Mouse (Mus musculus): ENCODE measurements at regions not wholly inside any gene's neighbourhood (a gene's known extent, or its start where the extent isn't known, plus 50 kb on each side); places are given as distances from the start of the nearest gene placed in this dataset.

DNA sequence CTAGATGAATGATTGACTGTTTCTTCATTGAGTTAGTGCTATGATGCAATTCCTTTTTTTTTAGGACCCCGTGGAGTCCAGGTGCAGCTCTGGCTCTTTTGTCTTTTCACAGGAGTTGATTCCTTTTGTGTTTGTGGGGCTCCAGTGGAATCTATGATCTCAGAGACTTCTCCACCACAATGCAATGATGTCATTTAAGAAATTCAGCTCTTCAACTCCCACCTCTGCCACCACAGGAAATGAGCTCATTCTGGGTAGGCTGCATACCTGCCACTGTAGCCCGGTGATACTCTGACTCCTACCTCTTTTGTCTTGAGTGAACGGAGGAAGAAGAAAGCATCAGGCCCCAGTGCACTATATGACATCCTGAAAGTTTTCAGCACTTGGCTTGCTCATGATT, 173.8 kb downstream of the Slc30a10 start:
- WGBS (ENCODE audit: insufficient replicate concordance): 50% methylated on average over 3 of the region's 3 CpGs
- DNase-seq (no peak), ATAC-seq (ENCODE audit: low read depth) (no peak)
- Histone ChIP-seq H3K36me3 (no peaks in the 10 kb centered on the region), H3K27me3 (no peaks in the 10 kb centered on the region), H3K4me1 (replicated peaks) (no peaks in the 10 kb centered on the region), H3K4me2 (no peak overlapping the region), H3K9ac (no peak overlapping the region), H3K4me3 (replicated peaks) (no peak overlapping the region), H3K27ac (no peak overlapping the region), H3K9me3 (replicated peaks) (no peaks in the 10 kb centered on the region)

DNA sequence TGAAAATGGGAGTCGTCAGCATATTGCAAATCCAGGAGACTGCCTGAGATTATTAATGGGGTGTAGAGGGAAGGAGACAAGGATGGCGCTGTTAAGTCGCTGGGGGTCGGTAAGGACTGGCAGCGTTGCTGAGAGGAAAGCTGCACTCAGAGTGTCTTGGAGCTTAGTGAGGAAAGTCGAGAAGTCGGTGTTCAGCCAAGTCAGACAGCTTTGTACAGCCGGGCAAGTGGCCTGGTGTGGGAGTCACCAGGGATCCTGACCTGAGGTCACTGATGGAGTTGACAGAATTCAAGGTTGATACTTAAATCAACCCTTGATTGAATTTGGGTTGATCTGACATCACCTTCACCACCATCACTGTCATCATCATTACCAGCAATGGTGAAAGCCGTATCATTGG, 175.3 kb downstream of the Slc30a10 start:
- Histone ChIP-seq H3K4me2 (no peak overlapping the region), H3K36me3 (no peaks in the 10 kb centered on the region), H3K4me3 (replicated peaks) (no peak overlapping the region), H3K9me3 (replicated peaks) (no peaks in the 10 kb centered on the region), H3K9ac (no peak overlapping the region), H3K27ac (no peak overlapping the region), H3K4me1 (replicated peaks) (no peaks in the 10 kb centered on the region), H3K27me3 (no peaks in the 10 kb centered on the region)
- WGBS (ENCODE audit: insufficient replicate concordance): 74% methylated on average over 9 of the region's 9 CpGs
- no peak for DNase-seq
- ATAC-seq (ENCODE audit: low read depth): no peak

- no peak for DNase-seq
- Histone ChIP-seq H3K4me1 (replicated peaks) (no peaks in the 10 kb centered on the region), H3K4me2 (no peak overlapping the region), H3K27me3 (no peaks in the 10 kb centered on the region), H3K9ac (no peak overlapping the region), H3K27ac (no peak overlapping the region), H3K36me3 (no peaks in the 10 kb centered on the region), H3K4me3 (replicated peaks) (no peak overlapping the region), H3K9me3 (replicated peaks) (no peaks in the 10 kb centered on the region)
- no peak for ATAC-seq (ENCODE audit: low read depth)
- 72% methylated on average over 6 of the region's 6 CpGs for WGBS (ENCODE audit: insufficient replicate concordance)
Observed at GRCm38 (mm10) chr1:185638631-185639030, 184.0 kb downstream of the Slc30a10 start.

DNA sequence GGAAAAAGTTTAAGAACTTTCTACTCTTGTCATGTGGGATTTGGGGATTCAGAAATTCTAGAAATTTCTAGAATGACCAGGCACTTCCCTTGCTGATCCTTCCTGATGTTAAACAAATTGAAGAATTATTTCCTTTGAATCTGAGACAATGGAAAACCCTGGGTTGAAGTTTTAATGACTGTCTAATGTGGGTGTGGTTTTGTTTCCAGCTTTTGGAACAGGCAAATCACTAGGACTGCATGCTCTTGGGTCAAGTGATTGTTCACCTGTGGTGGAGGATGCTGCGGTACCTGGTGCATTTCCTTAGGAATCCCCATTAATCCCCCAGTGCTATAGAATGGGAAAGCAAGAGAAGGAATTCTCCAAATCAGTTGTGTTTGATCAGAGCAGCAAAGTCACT, 184.8 kb downstream of the Slc30a10 start:
- no peaks in the 10 kb centered on the region for H3K36me3 ChIP-seq
- no peak overlapping the region for H3K4me2 ChIP-seq
- H3K4me3 ChIP-seq (replicated peaks): no peak overlapping the region
- H3K27ac ChIP-seq: no peak overlapping the region
- no peak overlapping the region for H3K9ac ChIP-seq
- H3K9me3 ChIP-seq (replicated peaks): no peaks in the 10 kb centered on the region
- 59% methylated on average over 1 of the region's 1 CpGs for WGBS (ENCODE audit: insufficient replicate concordance)
- no peaks in the 10 kb centered on the region for H3K4me1 ChIP-seq (replicated peaks)
- ATAC-seq (ENCODE audit: low read depth): no peak
- no peak for DNase-seq
- H3K27me3 ChIP-seq: no peaks in the 10 kb centered on the region

- H3K27ac ChIP-seq: no peak overlapping the region
- ATAC-seq (ENCODE audit: low read depth): no peak
- 64% methylated on average over 7 of the region's 7 CpGs for WGBS (ENCODE audit: insufficient replicate concordance)
- H3K4me2 ChIP-seq: no peak overlapping the region
- no peak overlapping the region for H3K9ac ChIP-seq
- no peak for DNase-seq
- no peaks in the 10 kb centered on the region for H3K36me3 ChIP-seq
- H3K27me3 ChIP-seq: no peaks in the 10 kb centered on the region
- H3K4me1 ChIP-seq (replicated peaks): no peaks in the 10 kb centered on the region
- H3K9me3 ChIP-seq (replicated peaks): no peaks in the 10 kb centered on the region
- H3K4me3 ChIP-seq (replicated peaks): no peak overlapping the region
Observed at GRCm38 (mm10) chr1:185644026-185644425, 189.4 kb downstream of the Slc30a10 start.

- no peak overlapping the region for H3K9ac ChIP-seq
- WGBS (ENCODE audit: insufficient replicate concordance): 70% methylated on average over 6 of the region's 6 CpGs
- DNase-seq (no peak), ATAC-seq (ENCODE audit: low read depth) (no peak)
- H3K9me3 ChIP-seq (replicated peaks): no peaks in the 10 kb centered on the region
- H3K4me2 ChIP-seq: no peak overlapping the region
- no peaks in the 10 kb centered on the region for H3K36me3 ChIP-seq
- no peaks in the 10 kb centered on the region for H3K27me3 ChIP-seq
- H3K4me1 ChIP-seq (replicated peaks): no peaks in the 10 kb centered on the region
- no peak overlapping the region for H3K4me3 ChIP-seq (replicated peaks)
- no peak overlapping the region for H3K27ac ChIP-seq
Observed at GRCm38 (mm10) chr1:185648128-185648527, 193.5 kb downstream of the Slc30a10 start.

- no peak overlapping the region for H3K27ac ChIP-seq
- no peaks in the 10 kb centered on the region for H3K4me1 ChIP-seq (replicated peaks)
- H3K4me2 ChIP-seq: no peak overlapping the region
- no peak overlapping the region for H3K9ac ChIP-seq
- DNase-seq: no peak
- no peak for ATAC-seq (ENCODE audit: low read depth)
- H3K36me3 ChIP-seq: no peaks in the 10 kb centered on the region
- WGBS (ENCODE audit: insufficient replicate concordance): 62% methylated on average over 4 of the region's 4 CpGs
- no peaks in the 10 kb centered on the region for H3K9me3 ChIP-seq (replicated peaks)
- H3K27me3 ChIP-seq: no peaks in the 10 kb centered on the region
- no peak overlapping the region for H3K4me3 ChIP-seq (replicated peaks)
Observed at GRCm38 (mm10) chr1:185648926-185649325, 194.3 kb downstream of the Slc30a10 start.

GRCm38 (mm10) chr1:185650926-185651325, 196.3 kb downstream of the Slc30a10 start:
- DNase-seq (no peak), ATAC-seq (ENCODE audit: low read depth) (no peak)
- 33% methylated on average over 2 of the region's 2 CpGs for WGBS (ENCODE audit: insufficient replicate concordance)
- no peak overlapping the region for H3K4me3 ChIP-seq (replicated peaks)
- no peak overlapping the region for H3K9ac ChIP-seq
- H3K27ac ChIP-seq: no peak overlapping the region
- no peaks in the 10 kb centered on the region for H3K9me3 ChIP-seq (replicated peaks)
- H3K4me1 ChIP-seq (replicated peaks): no peaks in the 10 kb centered on the region
- no peaks in the 10 kb centered on the region for H3K27me3 ChIP-seq
- no peaks in the 10 kb centered on the region for H3K36me3 ChIP-seq
- H3K4me2 ChIP-seq: no peak overlapping the region

GRCm38 (mm10) chr1:185655021-185655420, 200.4 kb downstream of the Slc30a10 start:
- no peak overlapping the region for H3K4me3 ChIP-seq (replicated peaks)
- ATAC-seq (ENCODE audit: low read depth) (no peak), DNase-seq (no peak)
- H3K27ac ChIP-seq: no peak overlapping the region
- no peaks in the 10 kb centered on the region for H3K4me1 ChIP-seq (replicated peaks)
- no peak overlapping the region for H3K4me2 ChIP-seq
- 68% methylated on average over 7 of the region's 7 CpGs for WGBS (ENCODE audit: insufficient replicate concordance)
- H3K27me3 ChIP-seq: no peaks in the 10 kb centered on the region
- no peaks in the 10 kb centered on the region for H3K36me3 ChIP-seq
- H3K9ac ChIP-seq: no peak overlapping the region
- H3K9me3 ChIP-seq (replicated peaks): no peaks in the 10 kb centered on the region

DNA sequence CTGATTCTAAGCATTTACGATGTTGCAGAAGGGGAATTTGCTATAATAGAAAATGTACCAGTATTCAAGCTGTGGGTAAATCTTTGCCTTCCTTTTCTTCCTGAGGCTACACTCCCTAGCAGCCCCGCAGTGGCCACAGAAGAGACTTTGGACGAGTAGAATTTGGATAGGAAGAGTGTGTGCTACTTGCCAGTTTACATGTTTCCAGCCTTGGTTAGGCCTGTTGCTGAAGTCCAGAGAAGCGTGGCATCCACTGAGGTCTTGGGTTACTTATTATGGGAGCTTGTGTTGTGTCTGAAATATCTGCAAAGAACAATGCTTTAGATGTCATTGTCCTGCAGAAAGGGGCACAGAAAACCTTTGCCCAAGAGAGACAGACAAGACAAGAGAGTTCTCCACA, 200.8 kb downstream of the Slc30a10 start:
- Histone ChIP-seq H3K9ac (no peak overlapping the region), H3K36me3 (no peaks in the 10 kb centered on the region), H3K4me3 (replicated peaks) (no peak overlapping the region), H3K4me2 (no peak overlapping the region), H3K9me3 (replicated peaks) (no peaks in the 10 kb centered on the region), H3K27ac (no peak overlapping the region), H3K27me3 (no peaks in the 10 kb centered on the region), H3K4me1 (replicated peaks) (no peaks in the 10 kb centered on the region)
- WGBS (ENCODE audit: insufficient replicate concordance): 61% methylated on average over 4 of the region's 4 CpGs
- ATAC-seq (ENCODE audit: low read depth) (no peak), DNase-seq (no peak)

DNA sequence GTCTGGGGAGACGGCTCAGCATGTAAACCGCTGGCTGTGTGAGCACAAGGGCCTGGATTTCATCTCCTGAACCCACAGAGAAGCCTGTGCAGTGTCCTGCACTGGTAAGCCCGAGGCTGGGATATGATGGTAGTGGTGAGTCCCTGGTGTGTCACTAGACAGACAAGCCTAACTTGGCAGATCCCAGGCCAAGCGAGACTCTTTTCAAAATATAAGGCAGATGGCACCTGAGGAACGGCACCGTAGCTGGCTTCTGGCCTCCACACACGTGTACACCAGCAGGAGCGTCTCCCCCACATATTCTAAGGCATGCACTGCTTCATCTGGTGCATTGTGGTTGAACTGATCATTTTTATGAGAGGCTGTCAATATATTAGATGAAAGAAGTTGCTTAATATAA, 202.6 kb downstream of the Slc30a10 start:
- no peak for ATAC-seq (ENCODE audit: low read depth)
- Histone ChIP-seq H3K36me3 (no peaks in the 10 kb centered on the region), H3K9me3 (replicated peaks) (no peaks in the 10 kb centered on the region), H3K4me1 (replicated peaks) (no peaks in the 10 kb centered on the region), H3K27ac (no peak overlapping the region), H3K4me2 (no peak overlapping the region), H3K27me3 (no peaks in the 10 kb centered on the region), H3K9ac (no peak overlapping the region), H3K4me3 (replicated peaks) (no peak overlapping the region)
- no peak for DNase-seq
- 65% methylated on average over 8 of the region's 8 CpGs for WGBS (ENCODE audit: insufficient replicate concordance)

GRCm38 (mm10) chr1:185659476-185659875, 204.8 kb downstream of the Slc30a10 start:
- no peaks in the 10 kb centered on the region for H3K4me1 ChIP-seq (replicated peaks)
- no peak for DNase-seq
- no peak overlapping the region for H3K4me3 ChIP-seq (replicated peaks)
- no peak overlapping the region for H3K9ac ChIP-seq
- H3K4me2 ChIP-seq: no peak overlapping the region
- H3K27me3 ChIP-seq: no peaks in the 10 kb centered on the region
- no peak overlapping the region for H3K27ac ChIP-seq
- H3K36me3 ChIP-seq: no peaks in the 10 kb centered on the region
- H3K9me3 ChIP-seq (replicated peaks): no peaks in the 10 kb centered on the region
- 57% methylated on average over 5 of the region's 5 CpGs for WGBS (ENCODE audit: insufficient replicate concordance)
- no peak for ATAC-seq (ENCODE audit: low read depth)

DNA sequence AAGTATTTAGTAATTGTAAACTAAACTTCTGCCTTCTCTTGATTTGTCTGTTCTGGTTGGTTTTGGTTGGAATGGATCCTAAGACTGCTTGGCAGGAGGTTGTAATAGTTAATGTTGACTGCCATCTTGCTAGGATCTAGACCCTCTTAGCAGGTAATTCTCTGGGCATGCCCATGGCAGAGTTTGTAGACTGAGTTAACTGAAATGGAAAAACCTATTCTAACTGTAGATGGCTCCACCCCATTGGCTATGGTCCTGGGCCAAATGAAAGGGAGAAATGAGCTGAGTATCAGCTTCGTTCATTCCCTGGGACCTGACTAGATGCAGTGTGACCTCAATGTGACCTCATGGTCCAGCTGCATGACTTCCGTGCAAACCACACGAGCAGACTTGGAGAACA, 207.7 kb downstream of the Slc30a10 start:
- Histone ChIP-seq H3K9me3 (replicated peaks) (no peaks in the 10 kb centered on the region), H3K4me2 (no peak overlapping the region), H3K9ac (no peak overlapping the region), H3K27ac (no peak overlapping the region), H3K36me3 (no peaks in the 10 kb centered on the region), H3K4me3 (replicated peaks) (no peak overlapping the region), H3K27me3 (no peaks in the 10 kb centered on the region), H3K4me1 (replicated peaks) (no peaks in the 10 kb centered on the region)
- DNase-seq (no peak), ATAC-seq (ENCODE audit: low read depth) (no peak)
- 55% methylated on average over 3 of the region's 3 CpGs for WGBS (ENCODE audit: insufficient replicate concordance)

Measured in liver, embryonic 13.5 days (tissue).